Mouse (Mus musculus) MEL (cell line): ENCODE measurements around the gene Plb1. TPM values are rescaled to one million over a fixed set of nuclear protein-coding genes. Genes with fewer than 3 reads are reported as not detected.

ENCODE experiments used
- DNase-seq: peaks from one replicate; pipeline ENCODE4 v3.0.0; 2011; ENCODE audit warnings: low read depth, low spot score
- H3K27ac ChIP-seq: 2 replicates; pipeline ENCODE4 v1.5.1; 2012; ENCODE audit warnings: low read depth, mild to moderate bottlenecking, control low read depth, low read length, moderate library complexity; ENCODE audit not compliant: control insufficient read depth
- H3K27me3 ChIP-seq, 2 experiments: fragments of 150-350 bp in 1 of 2; sonication (generic) in 1 of 2; 2 replicates each; pipeline ENCODE4 v1.6.1; 2012; ENCODE audit warnings: low read length in 2 of 2, mild to moderate bottlenecking in 2 of 2, improper control_type of control experiment in 1 of 2, moderate library complexity in 1 of 2; ENCODE audit not compliant: insufficient read depth in 2 of 2, control insufficient read depth in 1 of 2
- H3K36me3 ChIP-seq, 2 experiments: 2 replicates each; pipeline ENCODE4 v1.6.1; 2012 to 2014; ENCODE audit warnings: low read length in 2 of 2, improper control_type of control experiment in 1 of 2, inconsistent platforms in 1 of 2, mild to moderate bottlenecking in 1 of 2; ENCODE audit not compliant: insufficient read depth in 2 of 2, control insufficient read depth in 1 of 2
- H3K4me1 ChIP-seq, 2 experiments: fragments of 150-350 bp in 1 of 2; sonication (generic) in 1 of 2; 2 replicates each; pipeline ENCODE4 v1.6.1; 2012; ENCODE audit warnings: low read length in 2 of 2, improper control_type of control experiment in 1 of 2, mild to moderate bottlenecking in 1 of 2; ENCODE audit not compliant: insufficient read depth in 2 of 2, control insufficient read depth in 1 of 2
- H3K4me3 ChIP-seq, 2 experiments: fragments of 150-350 bp in 1 of 2; sonication (generic) in 1 of 2; 2 replicates each; pipeline ENCODE4 v1.5.1; 2012; ENCODE audit warnings: low read depth in 2 of 2, low read length in 2 of 2, mild to moderate bottlenecking in 2 of 2, moderate library complexity in 2 of 2, control low read depth in 1 of 2, improper control_type of control experiment in 1 of 2; ENCODE audit not compliant: control insufficient read depth in 1 of 2, insufficient read depth in 1 of 2
- H3K79me2 ChIP-seq: 2 replicates; pipeline ENCODE4 v1.6.1; 2012; ENCODE audit warnings: mild to moderate bottlenecking, low read length, moderate library complexity; ENCODE audit not compliant: control insufficient read depth, poor library complexity, insufficient read depth
- H3K9ac ChIP-seq: 2 replicates; pipeline ENCODE4 v1.6.1; 2012; ENCODE audit warnings: low read depth, mild to moderate bottlenecking, control low read depth, low read length, moderate library complexity; ENCODE audit not compliant: control insufficient read depth, poor library complexity, severe bottlenecking
- H3K9me3 ChIP-seq: fragments of 150-350 bp; sonication (generic); replicated peaks from 2 replicates; pipeline ENCODE4 v1.6.1; 2012; ENCODE audit warnings: mild to moderate bottlenecking, low read length, improper control_type of control experiment, moderate library complexity; ENCODE audit not compliant: insufficient read depth
- BHLHE40 ChIP-seq: IDR thresholded peaks from 2 replicates; pipeline ENCODE4 v1.6.1; 2012; ENCODE audit warnings: low read depth, mild to moderate bottlenecking, inconsistent platforms, low read length, improper control_type of control experiment, borderline replicate concordance
- CHD2 ChIP-seq: IDR thresholded peaks from 2 replicates; pipeline ENCODE4 v1.6.1; 2011; ENCODE audit warnings: low read length, improper control_type of control experiment
- CTCF ChIP-seq, 3 experiments: IDR thresholded peaks in 2 of 3; conservative IDR thresholded peaks in 1 of 3; 2 replicates each; pipeline ENCODE4 v1.5.1; 2011 to 2012; ENCODE audit warnings: low read length in 3 of 3, low read depth in 2 of 3, mild to moderate bottlenecking in 2 of 3, improper control_type of control experiment in 1 of 3, inconsistent platforms in 1 of 3, mixed read lengths in 1 of 3, moderate library complexity in 1 of 3; ENCODE audit not compliant: control insufficient read depth in 1 of 3, insufficient read depth in 1 of 3, poor library complexity in 1 of 3, severe bottlenecking in 1 of 3
- EP300 ChIP-seq, 2 experiments: IDR thresholded peaks; 2 replicates each; pipeline ENCODE4 v1.6.1; 2011; ENCODE audit warnings: improper control_type of control experiment in 2 of 2, low read length in 2 of 2, low read depth in 1 of 2, mild to moderate bottlenecking in 1 of 2
- ETS1 ChIP-seq: IDR thresholded peaks from 2 replicates; pipeline ENCODE4 v1.6.1; 2012; ENCODE audit warnings: low read depth, mild to moderate bottlenecking, inconsistent platforms, low read length, improper control_type of control experiment, moderate library complexity
- GATA1 ChIP-seq: IDR thresholded peaks from 2 replicates; pipeline ENCODE4 v1.6.1; 2011; ENCODE audit warnings: low read depth, low read length, improper control_type of control experiment
- HCFC1 ChIP-seq: IDR thresholded peaks from 2 replicates; pipeline ENCODE4 v1.6.1; 2012; ENCODE audit warnings: low read depth, mild to moderate bottlenecking, inconsistent platforms, low read length, improper control_type of control experiment, moderate library complexity
- JUND ChIP-seq: IDR thresholded peaks from 2 replicates; pipeline ENCODE4 v1.6.1; 2011; ENCODE audit warnings: low read depth, mild to moderate bottlenecking, improper control_type of control experiment, low read length
- MAFK ChIP-seq: IDR thresholded peaks from 2 replicates; pipeline ENCODE4 v1.6.1; 2011; ENCODE audit warnings: low read depth, mild to moderate bottlenecking, low read length, improper control_type of control experiment, borderline replicate concordance
- MAX ChIP-seq: IDR thresholded peaks from 2 replicates; pipeline ENCODE4 v1.6.1; 2011; ENCODE audit warnings: low read length, improper control_type of control experiment
- MAZ ChIP-seq: IDR thresholded peaks from 2 replicates; pipeline ENCODE4 v1.6.1; 2012; ENCODE audit warnings: low read depth, mild to moderate bottlenecking, inconsistent platforms, low read length, improper control_type of control experiment
- MEF2A ChIP-seq: IDR thresholded peaks from 2 replicates; pipeline ENCODE4 v1.6.1; 2014; ENCODE audit warnings: low read depth, mild to moderate bottlenecking, inconsistent platforms, low read length, improper control_type of control experiment; ENCODE audit not compliant: poor library complexity, insufficient replicate concordance, severe bottlenecking; ENCODE audit errors: extremely low read depth
- MYC ChIP-seq: IDR thresholded peaks from 2 replicates; pipeline ENCODE4 v1.6.1; 2011; ENCODE audit warnings: low read depth, mild to moderate bottlenecking, low read length, improper control_type of control experiment, moderate library complexity
- NRF1 ChIP-seq: IDR thresholded peaks from 2 replicates; pipeline ENCODE4 v1.6.1; 2014; ENCODE audit warnings: low read depth, mild to moderate bottlenecking, inconsistent platforms, low read length, improper control_type of control experiment, moderate library complexity; ENCODE audit not compliant: poor library complexity, insufficient read depth, severe bottlenecking
- POLR2AphosphoS2 ChIP-seq: IDR thresholded peaks from 2 replicates; pipeline ENCODE4 v1.6.1; 2011; ENCODE audit warnings: low read length, improper control_type of control experiment
- RCOR1 ChIP-seq: IDR thresholded peaks from 2 replicates; pipeline ENCODE4 v1.6.1; 2012; ENCODE audit warnings: low read depth, mild to moderate bottlenecking, inconsistent platforms, low read length, improper control_type of control experiment
- SMC3 ChIP-seq: IDR thresholded peaks from 2 replicates; pipeline ENCODE4 v1.6.1; 2011; ENCODE audit warnings: low read depth, low read length, improper control_type of control experiment
- TAL1 ChIP-seq: IDR thresholded peaks from 2 replicates; pipeline ENCODE4 v1.6.1; 2012; ENCODE audit warnings: mild to moderate bottlenecking, inconsistent platforms, low read length, moderate library complexity, mixed read lengths
- TCF12 ChIP-seq: IDR thresholded peaks from 2 replicates; pipeline ENCODE4 v1.6.1; 2014; ENCODE audit warnings: low read depth, mild to moderate bottlenecking, inconsistent platforms, low read length, improper control_type of control experiment, moderate library complexity
- UBTF ChIP-seq: IDR thresholded peaks from 2 replicates; pipeline ENCODE4 v1.6.1; 2012; ENCODE audit warnings: low read depth, mild to moderate bottlenecking, inconsistent platforms, low read length, improper control_type of control experiment, moderate library complexity, borderline replicate concordance; ENCODE audit not compliant: insufficient read depth
- USF1 ChIP-seq: IDR thresholded peaks from 2 replicates; pipeline ENCODE4 v1.6.1; 2014; ENCODE audit warnings: low read depth, mild to moderate bottlenecking, inconsistent platforms, low read length, improper control_type of control experiment, moderate library complexity
- ZMIZ1 ChIP-seq: IDR thresholded peaks from 2 replicates; pipeline ENCODE4 v1.6.1; 2012; ENCODE audit warnings: low read depth, mild to moderate bottlenecking, inconsistent platforms, low read length, improper control_type of control experiment, moderate library complexity
- ZNF384 ChIP-seq: IDR thresholded peaks from 2 replicates; pipeline ENCODE4 v1.6.1; 2012; ENCODE audit warnings: low read depth, mild to moderate bottlenecking, inconsistent platforms, low read length, improper control_type of control experiment
- polyA plus RNA-seq, 2 experiments: library from polyadenylated mRNA; stranded (reverse) in 1 of 2; unstranded in 1 of 2; fragments of >175 nt in 1 of 2; fragments of >200 nt in 1 of 2; gene quantifications; 2 replicates each; pipeline versions ENCODE4 v1.2.1 to v1.2.4; 2012; ENCODE audit warnings: low replicate concordance in 2 of 2, low read depth in 1 of 2; ENCODE audit not compliant: insufficient read length in 2 of 2, insufficient read depth in 1 of 2, missing spikeins in 1 of 2
- total RNA-seq: library from RNA; depleted of rRNA; stranded (reverse); fragments of 300-350 nt; gene quantifications from 2 replicates; pipeline ENCODE4 v1.2.3, GENCODE M21; 2012

Plb1 gene
- total and polyA plus RNA-seq, 3 experiments, result not detected

- Histone ChIP-seq H3K9ac (no peak overlapping the region), H3K4me1 (no peaks in the 10 kb centered on the region), H3K36me3 (no peaks in the 10 kb centered on the region), H3K4me3 (no peak overlapping the region), H3K27ac (no peak overlapping the region), H3K79me2 (no peaks in the 10 kb centered on the region), H3K9me3 (no peaks in the 10 kb centered on the region), H3K27me3 (peaks cover 2 to 3% of the 10 kb centered on the region in 2 experiments; a peak in 3 of 4 replicates)
- DNase-seq, result no peak
- TF ChIP-seq TAL1 (no peak), EP300 (IDR thresholded peaks at IDR 0.05; ENCODE audit: low read depth in 1 of 2, low read length in 2 of 2) (no peak), ZMIZ1 (no peak), UBTF (no peak), NRF1 (no peak), POLR2AphosphoS2 (no peak), USF1 (no peak), MAX (no peak)
Measured at GRCm38 (mm10) chr5:32282345-32282744, 49.8 kb downstream of the Plb1 start.

- H3K4me1 ChIP-seq, result no peaks in the 10 kb centered on the region
- no peak overlapping the region for H3K4me3 ChIP-seq
- H3K9me3 ChIP-seq, result no peaks in the 10 kb centered on the region
- no peak overlapping the region for H3K9ac ChIP-seq
- no peak overlapping the region for H3K27ac ChIP-seq
- H3K27me3 ChIP-seq, result peaks cover 2 to 6% of the 10 kb centered on the region in 2 experiments; a peak in 3 of 4 replicates
- H3K79me2 ChIP-seq, result no peaks in the 10 kb centered on the region
- no peak for DNase-seq
- TF ChIP-seq ETS1 (no peak), CTCF (IDR thresholded peaks at IDR 0.05 in 2 of 3, conservative IDR thresholded peaks at IDR 0.05 in 1 of 3; ENCODE audit: control insufficient read depth in 1 of 3, insufficient read depth in 1 of 3, low read depth in 2 of 3, low read length in 3 of 3, poor library complexity in 1 of 3, severe bottlenecking in 1 of 3) (no peak), ZNF384 (no peak), UBTF (no peak), SMC3 (no peak), HCFC1 (no peak), MEF2A (no peak), TCF12 (no peak)
- no peaks in the 10 kb centered on the region for H3K36me3 ChIP-seq
Measured at GRCm38 (mm10) chr5:32283457-32283856, 50.9 kb downstream of the Plb1 start.

- Histone ChIP-seq H3K36me3 (no peaks in the 10 kb centered on the region), H3K79me2 (no peaks in the 10 kb centered on the region)
- no peak for DNase-seq
- TF ChIP-seq GATA1 (no peak), MAFK (no peak), JUND (no peak), MAZ (no peak), BHLHE40 (no peak), ZNF384 (no peak), RCOR1 (no peak), ZMIZ1 (no peak), MEF2A (no peak), MYC (no peak), CHD2 (no peak), SMC3 (no peak), MAX (no peak), POLR2AphosphoS2 (no peak)
- TF ChIP-seq, all 39 proteins: peak for 0
- Histone ChIP-seq H3K27me3 (peaks cover 2 to 7% of the 10 kb centered on the region in 2 experiments; a peak in 3 of 4 replicates), H3K9ac (no peak overlapping the region), H3K4me3 (no peak overlapping the region), H3K9me3 (no peaks in the 10 kb centered on the region), H3K27ac (no peak overlapping the region), H3K4me1 (no peaks in the 10 kb centered on the region)
Measured at GRCm38 (mm10) chr5:32286315-32286714, 53.8 kb downstream of the Plb1 start.
